Mouse (Mus musculus): ENCODE data around the gene Dtwd1. TPM values are rescaled to one million over a fixed set of nuclear protein-coding genes. Genes with fewer than 3 reads are reported as not detected.

Dtwd1 gene
- total RNA-seq (2023) = 1 to 10 TPM; 5.1 TPM

DNA sequence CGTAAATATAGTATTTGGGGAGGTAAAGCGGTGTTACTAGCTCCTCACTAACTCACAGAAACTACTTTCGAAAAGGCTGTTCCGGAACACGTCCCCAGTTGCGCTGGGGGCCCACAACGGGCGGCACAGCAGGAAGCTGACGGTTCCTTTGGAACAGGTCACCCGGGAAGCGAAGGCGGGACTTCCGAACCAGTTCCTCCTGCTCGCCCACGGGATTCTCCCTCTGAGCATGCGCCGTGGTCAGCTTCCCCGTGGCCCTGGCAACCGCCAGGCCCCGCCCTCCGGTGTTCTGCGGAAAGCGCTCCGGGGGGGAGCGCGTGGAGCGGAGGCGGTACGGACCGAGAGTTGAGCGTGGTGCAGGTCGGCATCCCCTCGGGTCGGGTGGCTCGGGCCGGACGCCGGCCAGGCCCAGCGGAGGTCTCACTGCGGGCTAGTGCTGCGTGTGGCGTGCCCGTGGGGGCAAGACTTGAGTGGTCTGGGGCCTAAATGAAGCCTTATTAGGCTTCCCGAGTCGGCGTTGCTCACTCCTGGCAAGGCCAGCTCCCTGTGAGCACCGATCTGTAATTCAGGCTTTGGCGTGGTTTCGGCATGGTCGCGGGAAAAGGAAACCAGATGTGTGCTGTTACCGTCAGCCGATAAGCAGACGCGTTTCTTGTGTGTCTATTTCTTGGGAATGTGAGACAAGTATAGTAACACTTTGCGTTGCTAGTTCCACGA is at the start of gene Dtwd1, which contains the start of gene Fam227b:
Gene Dtwd1, plus strand, starts transcription at position 287 of the 717 bp plus-strand sequence.
Gene Fam227b, minus strand, starts transcription at position 150 of the 717 bp plus-strand sequence.

DNA sequence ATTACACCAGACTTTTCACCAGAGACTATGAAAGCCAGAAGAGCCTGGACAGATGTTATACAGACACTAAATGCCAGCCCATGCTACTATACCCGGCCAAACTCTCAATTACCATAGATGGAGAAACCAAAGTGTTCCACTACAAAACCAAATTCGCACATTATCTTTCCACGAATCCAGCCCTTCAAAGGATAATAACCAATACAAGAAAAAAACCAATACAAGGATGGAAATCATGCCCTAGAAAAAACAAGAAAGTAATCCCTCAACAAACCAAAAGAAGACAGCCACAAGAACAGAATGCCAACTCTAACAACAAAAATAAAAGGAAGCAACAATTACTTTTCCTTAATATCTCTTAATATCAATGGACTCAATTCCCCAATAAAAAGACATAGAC is 62.9 kb downstream of the Dtwd1 start, which contains the start of gene Gm17555:
Gene Gm17555, plus strand, starts transcription at position 301 of the 400 bp plus-strand sequence.

Other genes starting within 250 kb of the Dtwd1 start
- gene Fgf7, start 117.5 kb upstream of the Dtwd1 start, total RNA-seq (2023) = not detected
- gene Fam227b, start 137 bp upstream of the Dtwd1 start, total RNA-seq (2023) = not detected
- gene Gm17555, start 63.0 kb downstream of the Dtwd1 start, total RNA-seq (2023) = not detected

Measured in neutrophil, adult 83 days (primary cell).